ENCODE assay signal across 29 mouse cellular contexts in genomic region chr13:95127288-95127687, GRCm38 (mm10).
DNase-seq lines count a peak whose midpoint lies in the region; ATAC-seq and TF ChIP-seq lines count a peak whose summit lies in the region.
"Had no signal": no experiment of that assay in that cellular context is flagged by ENCODE, and none has a peak within 500 bp of the region (broad histone marks: within the 10 kb centered on the region; RNA-seq: fewer than 3 reads in every experiment).

No protein-coding gene starts in this region.

- H3K4me3 ChIP-seq in layer of hippocampus, adult 2 months = no peak overlapping the region
- H3K4me3 ChIP-seq in embryonic facial prominence, embryonic 10.5 days = no peak overlapping the region
- no peak overlapping the region for H3K4me3 ChIP-seq in embryonic facial prominence, embryonic 14.5 days (ENCODE audit: low read depth, low read length)
- H3K4me3 ChIP-seq: embryonic facial prominence, embryonic 15.5 days; forebrain, embryonic 12.5 days; heart, adult 2 months; hindbrain, embryonic 12.5 days; intestine, embryonic 15.5 days had no signal

- 0 out of 2 replicates have a peak overlapping the region, but pooled peaks have one; percentile 28 for H3K27ac ChIP-seq in layer of hippocampus, adult 2 months
- no peak overlapping the region for H3K27ac ChIP-seq in embryonic facial prominence, embryonic 10.5 days (replicated peaks)
- H3K27ac ChIP-seq in embryonic facial prominence, embryonic 14.5 days (replicated peaks; ENCODE audit: low read depth, low read length) = no peak overlapping the region
- H3K27ac ChIP-seq: embryonic facial prominence, embryonic 15.5 days; forebrain, embryonic 12.5 days; heart, adult 2 months; hindbrain, embryonic 12.5 days; intestine, embryonic 15.5 days had no signal

- no peaks in the 10 kb centered on the region for H3K9me3 ChIP-seq in embryonic facial prominence, embryonic 10.5 days
- H3K9me3 ChIP-seq in embryonic facial prominence, embryonic 14.5 days (ENCODE audit: control insufficient read depth, low read length) = no peaks in the 10 kb centered on the region
- H3K9me3 ChIP-seq: embryonic facial prominence, embryonic 15.5 days; forebrain, embryonic 12.5 days; G1E; hindbrain, embryonic 12.5 days; intestine, embryonic 15.5 days had no signal

- no peak overlapping the region for H3K9ac ChIP-seq in embryonic facial prominence, embryonic 14.5 days (ENCODE audit: low read depth, low read length)
- H3K9ac ChIP-seq: embryonic facial prominence, embryonic 15.5 days; forebrain, embryonic 12.5 days; hindbrain, embryonic 12.5 days; intestine, embryonic 15.5 days had no signal

- no peak for ATAC-seq in embryonic facial prominence, embryonic 14.5 days (ENCODE audit: low read depth)
- ATAC-seq: forebrain, embryonic 16.5 days; hindbrain, embryonic 16.5 days; intestine, embryonic 15.5 days; Patski had no signal

- no peaks in the 10 kb centered on the region for H3K27me3 ChIP-seq in embryonic facial prominence, embryonic 10.5 days (replicated peaks; ENCODE audit: low read depth, poor library complexity, severe bottlenecking)
- no peaks in the 10 kb centered on the region for H3K27me3 ChIP-seq in embryonic facial prominence, embryonic 14.5 days (replicated peaks; ENCODE audit: control insufficient read depth, insufficient read depth, low read length)
- H3K27me3 ChIP-seq: CH12.LX; embryonic facial prominence, embryonic 15.5 days; forebrain, embryonic 12.5 days; hindbrain, embryonic 12.5 days; intestine, embryonic 15.5 days; Patski had no signal

- 43% methylated on average over 10 of the region's 10 CpGs for WGBS in embryonic facial prominence, embryonic 10.5 days
- 38% methylated on average over 10 of the region's 10 CpGs for WGBS in embryonic facial prominence, embryonic 14.5 days

- no peak overlapping the region for H3K4me2 ChIP-seq in embryonic facial prominence, embryonic 14.5 days (ENCODE audit: low read depth, low read length)
- H3K4me2 ChIP-seq: embryonic facial prominence, embryonic 15.5 days; forebrain, embryonic 12.5 days; heart, embryonic 11.5 days; hindbrain, embryonic 12.5 days; intestine, embryonic 15.5 days had no signal

- peak; percentile 25 for DNase-seq in embryo, embryonic 11 days
- DNase-seq in embryo, embryonic 9.5 days (ENCODE audit: extremely low spot score) = no peak
- DNase-seq in layer of hippocampus, adult 2 months (ENCODE audit: low spot score in 2 of 2) = no peak
- no peak for DNase-seq in layer of hippocampus, adult 9-10 months (ENCODE audit: low spot score)
- DNase-seq in embryonic facial prominence, embryonic 10.5 days (ENCODE audit: low spot score) = peak; percentile 56
- DNase-seq in embryonic facial prominence, embryonic 14.5 days (ENCODE audit: low spot score) = peak; percentile 27
- DNase-seq in adrenal gland, adult 18-20 months (ENCODE audit: low spot score in 2 of 2) = no peak
- no peak for DNase-seq in right cerebral cortex, adult 2 months (ENCODE audit: low spot score in 2 of 2)
- DNase-seq: adrenal gland, adult 2 months; adrenal gland, postnatal 14 days; B cell, adult 2 months; cerebellum, adult 11 months; cerebellum, adult 2 months; cerebellum, adult 9-11 months; cerebellum, postnatal 25 days; gastrocnemius, postnatal 25 days; heart, adult 2 months; kidney, adult 11 months; kidney, adult 8-10 months had no signal

- H3K36me3 ChIP-seq in embryonic facial prominence, embryonic 10.5 days (replicated peaks) = no peaks in the 10 kb centered on the region
- H3K36me3 ChIP-seq in embryonic facial prominence, embryonic 14.5 days (ENCODE audit: control insufficient read depth, insufficient read depth, low read length) = no peaks in the 10 kb centered on the region
- H3K36me3 ChIP-seq: embryonic facial prominence, embryonic 15.5 days; forebrain, embryonic 12.5 days; G1E; hindbrain, embryonic 12.5 days; intestine, embryonic 15.5 days had no signal

- TF ChIP-seq CTCF in layer of hippocampus, adult 2 months (conservative IDR thresholded peaks at IDR 0.05) = no peak

- H3K4me1 ChIP-seq in embryonic facial prominence, embryonic 10.5 days = peaks cover 21% of the 10 kb centered on the region
- H3K4me1 ChIP-seq in embryonic facial prominence, embryonic 14.5 days (ENCODE audit: control insufficient read depth, insufficient read depth, low read length) = peaks cover 12% of the 10 kb centered on the region; the same call in 1 of the 2 replicates
- H3K4me1 ChIP-seq: embryonic facial prominence, embryonic 15.5 days; hindbrain, embryonic 12.5 days; intestine, embryonic 15.5 days had no signal

Comparison
In these comparisons a context has a peak if more than half of its experiments do, and no peak if none do; other contexts are left out.
1. DNase-seq: peak in embryo, embryonic 11 days (single experiment), embryonic facial prominence, embryonic 10.5 days (single experiment) and embryonic facial prominence, embryonic 14.5 days (single experiment); none in embryo, embryonic 9.5 days (single experiment), layer of hippocampus, adult 2 months (0 of 2), layer of hippocampus, adult 9-10 months (single experiment), adrenal gland, adult 18-20 months (0 of 2) and right cerebral cortex, adult 2 months (0 of 2).